In the genomic region with DNA sequence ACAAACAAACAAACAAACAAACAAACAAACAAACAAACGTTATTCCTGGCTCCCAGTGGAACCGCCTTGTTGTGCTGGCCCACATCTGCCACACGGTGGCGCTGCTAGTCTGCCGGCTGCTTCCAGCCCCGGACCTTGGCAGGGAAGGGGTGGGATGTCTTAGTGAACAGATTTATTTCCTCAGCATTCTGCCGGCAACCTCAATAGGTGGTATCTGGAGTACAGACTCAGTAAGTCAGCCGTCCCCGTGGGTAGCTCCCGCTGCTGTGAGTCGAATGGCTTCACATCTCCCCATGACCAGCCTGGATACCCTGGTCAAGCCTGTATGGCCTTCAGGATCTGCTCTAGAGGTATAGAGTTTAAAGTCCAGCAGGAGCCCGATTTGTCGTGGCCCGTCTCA, we compare ENCODE assay signal across 9 mouse cellular contexts. TPM values are rescaled to one million over a fixed set of nuclear protein-coding genes. Genes with fewer than 3 reads are reported as not detected.
DNase-seq lines count a peak whose midpoint lies in the region; ATAC-seq and TF ChIP-seq lines count a peak whose summit lies in the region.
"Had no signal": no experiment of that assay in that cellular context is flagged by ENCODE, and none has a peak within 500 bp of the region (broad histone marks: within the 10 kb centered on the region; RNA-seq: fewer than 3 reads in every experiment).

No protein-coding gene starts in this region.

- no peak overlapping the region for H3K9ac ChIP-seq in embryonic facial prominence, embryonic 11.5 days (replicated peaks; ENCODE audit: low read length)
- peak overlapping the region; percentile 16; the same call in 1 of the 2 replicates for H3K9ac ChIP-seq in heart, embryonic 12.5 days
- peak overlapping the region; percentile 9; the same call in 1 of the 2 replicates for H3K9ac ChIP-seq in kidney, embryonic 16.5 days (replicated peaks; ENCODE audit: low read length)
- no peak overlapping the region for H3K9ac ChIP-seq in liver, embryonic 12.5 days
- no peak overlapping the region for H3K9ac ChIP-seq in neural tube, embryonic 11.5 days (ENCODE audit: low read length)

- TF ChIP-seq CTCF in thymus, adult 2 months (IDR thresholded peaks at IDR 0.05; ENCODE audit: borderline replicate concordance, control insufficient read depth, extremely low read depth, insufficient read depth, low read length, poor library complexity) = peak; percentile 93

- no peaks in the 10 kb centered on the region; the same call in 1 of the 2 replicates for H3K4me1 ChIP-seq in embryonic facial prominence, embryonic 11.5 days (ENCODE audit: control insufficient read depth, insufficient read depth, low read length)
- H3K4me1 ChIP-seq in heart, embryonic 12.5 days (replicated peaks) = peaks cover 51% of the 10 kb centered on the region
- peaks cover 12% of the 10 kb centered on the region for H3K4me1 ChIP-seq in kidney, embryonic 16.5 days (ENCODE audit: insufficient read depth, low read length)
- H3K4me1 ChIP-seq in liver, embryonic 12.5 days = peaks cover 21% of the 10 kb centered on the region
- H3K4me1 ChIP-seq in neural tube, embryonic 11.5 days (ENCODE audit: control insufficient read depth, insufficient read depth, low read length) = peaks cover 6% of the 10 kb centered on the region
- H3K4me1 ChIP-seq in thymus, adult 2 months (replicated peaks; ENCODE audit: control insufficient read depth, insufficient read depth, low read length) = no peaks in the 10 kb centered on the region

- H3K9me3 ChIP-seq in embryonic facial prominence, embryonic 11.5 days (replicated peaks; ENCODE audit: control insufficient read depth, low read length) = no peaks in the 10 kb centered on the region
- H3K9me3 ChIP-seq in heart, embryonic 12.5 days (replicated peaks) = no peaks in the 10 kb centered on the region
- no peaks in the 10 kb centered on the region for H3K9me3 ChIP-seq in kidney, embryonic 16.5 days (ENCODE audit: low read length)
- no peaks in the 10 kb centered on the region for H3K9me3 ChIP-seq in liver, embryonic 12.5 days (replicated peaks)
- no peaks in the 10 kb centered on the region for H3K9me3 ChIP-seq in neural tube, embryonic 11.5 days (ENCODE audit: control insufficient read depth, low read length)

- no peak for TF ChIP-seq POLR2A in thymus, adult 2 months (IDR thresholded peaks at IDR 0.05; ENCODE audit: control insufficient read depth, extremely low read depth, insufficient read depth, low read length, poor library complexity)

- H3K4me3 ChIP-seq in embryonic facial prominence, embryonic 11.5 days (ENCODE audit: low read depth, low read length) = no peak overlapping the region
- H3K4me3 ChIP-seq in heart, embryonic 12.5 days = peak overlapping the region; percentile 4; the same call in 1 of the 2 replicates
- peak overlapping the region; percentile 32 for H3K4me3 ChIP-seq in kidney, embryonic 16.5 days (ENCODE audit: low read length)
- H3K4me3 ChIP-seq in liver, embryonic 12.5 days = no peak overlapping the region
- H3K4me3 ChIP-seq in neural tube, embryonic 11.5 days (ENCODE audit: low read depth, low read length) = no peak overlapping the region
- H3K4me3 ChIP-seq in thymus, adult 2 months (ENCODE audit: control insufficient read depth, insufficient read depth, low read length) = no peak overlapping the region
- H3K4me3 ChIP-seq: erythroblast, embryonic 14.5 days had no signal

- no peak overlapping the region for H3K27ac ChIP-seq in embryonic facial prominence, embryonic 11.5 days (replicated peaks; ENCODE audit: low read depth, low read length)
- H3K27ac ChIP-seq in heart, embryonic 12.5 days (ENCODE audit: poor library complexity, severe bottlenecking) = no peak overlapping the region
- H3K27ac ChIP-seq in kidney, embryonic 16.5 days (ENCODE audit: low read length) = no peak overlapping the region
- no peak overlapping the region for H3K27ac ChIP-seq in liver, embryonic 12.5 days
- no peak overlapping the region for H3K27ac ChIP-seq in neural tube, embryonic 11.5 days (ENCODE audit: low read depth, low read length)
- no peak overlapping the region for H3K27ac ChIP-seq in thymus, adult 2 months (ENCODE audit: control insufficient read depth, insufficient read depth, low read length)

- peak; percentile 46 for DNase-seq in 416B (ENCODE audit: low read depth)
- peak; percentile 71 to 80 for DNase-seq in adrenal gland, postnatal 36 days
- peak; percentile 86 for DNase-seq in embryonic facial prominence, embryonic 11.5 days (ENCODE audit: low spot score)
- peak; percentile 80 for DNase-seq in neural tube, embryonic 11.5 days (ENCODE audit: low spot score)
- peak; percentile 46 for DNase-seq in thymus, adult 2 months

- 10% methylated on average over 14 of the region's 14 CpGs for WGBS in embryonic facial prominence, embryonic 11.5 days
- 10% methylated on average over 14 of the region's 14 CpGs for WGBS in heart, embryonic 12.5 days
- 4% methylated on average over 14 of the region's 14 CpGs for WGBS in kidney, embryonic 16.5 days
- 9% methylated on average over 14 of the region's 14 CpGs for WGBS in liver, embryonic 12.5 days (ENCODE audit: insufficient replicate concordance)
- WGBS in neural tube, embryonic 11.5 days = 9% methylated on average over 14 of the region's 14 CpGs
- WGBS in thymus, adult 2 months = 16% methylated on average over 14 of the region's 14 CpGs

- no peaks in the 10 kb centered on the region for H3K36me3 ChIP-seq in embryonic facial prominence, embryonic 11.5 days (replicated peaks; ENCODE audit: control insufficient read depth, insufficient read depth, low read depth, low read length)
- H3K36me3 ChIP-seq in heart, embryonic 12.5 days = no peaks in the 10 kb centered on the region
- H3K36me3 ChIP-seq in kidney, embryonic 16.5 days (ENCODE audit: insufficient read depth, low read length) = no peaks in the 10 kb centered on the region
- no peaks in the 10 kb centered on the region for H3K36me3 ChIP-seq in liver, embryonic 12.5 days
- H3K36me3 ChIP-seq in neural tube, embryonic 11.5 days (ENCODE audit: control insufficient read depth, insufficient read depth, low read length) = no peaks in the 10 kb centered on the region
- no peaks in the 10 kb centered on the region for H3K36me3 ChIP-seq in thymus, adult 2 months (ENCODE audit: control insufficient read depth, insufficient read depth, low read length)

- H3K27me3 ChIP-seq in embryonic facial prominence, embryonic 11.5 days (ENCODE audit: control insufficient read depth, insufficient read depth, low read length) = no peaks in the 10 kb centered on the region
- no peaks in the 10 kb centered on the region for H3K27me3 ChIP-seq in heart, embryonic 12.5 days (replicated peaks)
- no peaks in the 10 kb centered on the region for H3K27me3 ChIP-seq in kidney, embryonic 16.5 days (ENCODE audit: insufficient read depth, low read length)
- H3K27me3 ChIP-seq in liver, embryonic 12.5 days (replicated peaks) = peaks cover 14% of the 10 kb centered on the region
- no peaks in the 10 kb centered on the region for H3K27me3 ChIP-seq in neural tube, embryonic 11.5 days (ENCODE audit: control insufficient read depth, insufficient read depth, low read length)
- no peaks in the 10 kb centered on the region for H3K27me3 ChIP-seq in thymus, adult 2 months (ENCODE audit: control insufficient read depth, insufficient read depth, low read length)

- peak; percentile 59; the same call in 1 of the 2 replicates for ATAC-seq in embryonic facial prominence, embryonic 11.5 days (replicated peaks; ENCODE audit: insufficient number of reproducible peaks, low FRiP score, low TSS enrichment, low read depth)
- ATAC-seq in heart, embryonic 12.5 days (ENCODE audit: insufficient number of reproducible peaks, low FRiP score) = peak; percentile 22; the same call in 1 of the 2 replicates
- peak; percentile 72 for ATAC-seq in kidney, embryonic 16.5 days (ENCODE audit: low FRiP score, low TSS enrichment)
- ATAC-seq in liver, embryonic 12.5 days = no peak
- peak; percentile 70 for ATAC-seq in neural tube, embryonic 11.5 days (ENCODE audit: insufficient read depth, low FRiP score, low TSS enrichment)

- H3K4me2 ChIP-seq in embryonic facial prominence, embryonic 11.5 days (ENCODE audit: low read depth, low read length) = peak overlapping the region; percentile 30; the same call in 1 of the 2 replicates
- H3K4me2 ChIP-seq in heart, embryonic 12.5 days = peak overlapping the region; percentile 60
- H3K4me2 ChIP-seq in kidney, embryonic 16.5 days (replicated peaks; ENCODE audit: low read depth, low read length) = peak overlapping the region; percentile 54
- peak overlapping the region; percentile 31 for H3K4me2 ChIP-seq in liver, embryonic 12.5 days
- peak overlapping the region; percentile 30 for H3K4me2 ChIP-seq in neural tube, embryonic 11.5 days (ENCODE audit: low read depth)

RNA-seq across cellular contexts. Expression of a gene that starts 13.3 kb away (rescaled TPM):
- 100 to 1,000 TPM in 1 of 2 experiments, 10 to 100 TPM in 1; 65.0 to 103 TPM for total RNA-seq in adrenal gland, postnatal 36 days (2021)
- 47.8 and 49.5 TPM in 2 replicates for polyA plus RNA-seq in embryonic facial prominence, embryonic 11.5 days (2014; fragmentation: Nextera tagmentation; extraction: Ambion mirVana)
- 55.6 and 62.5 TPM in 2 replicates for polyA plus RNA-seq in heart, embryonic 12.5 days (2016; fragmentation: Nextera tagmentation; extraction: Ambion mirVana)
- 26.3 and 28.5 TPM in 2 replicates for polyA plus RNA-seq in kidney, embryonic 16.5 days (2015; fragmentation: Nextera tagmentation; extraction: Ambion mirVana)
- polyA plus RNA-seq in liver, embryonic 12.5 days (2016; fragmentation: Nextera tagmentation; extraction: Ambion mirVana) = 8.6 and 13.1 TPM in 2 replicates
- 54.4 and 61.2 TPM in 2 replicates for polyA plus RNA-seq in neural tube, embryonic 11.5 days (2014; fragmentation: Nextera tagmentation; extraction: Ambion mirVana)
- 36.2 and 38.8 TPM in 2 replicates for polyA plus RNA-seq in thymus, adult 2 months (2012; rRNA removed)

Comparison
In these comparisons a context has a peak if more than half of its experiments do, and no peak if none do; other contexts are left out.
1. H3K4me3 ChIP-seq: peak in heart, embryonic 12.5 days (single experiment) and kidney, embryonic 16.5 days (single experiment); none in embryonic facial prominence, embryonic 11.5 days (single experiment), liver, embryonic 12.5 days (single experiment), neural tube, embryonic 11.5 days (single experiment) and thymus, adult 2 months (single experiment).
2. H3K9ac ChIP-seq: peak in heart, embryonic 12.5 days (single experiment) and kidney, embryonic 16.5 days (single experiment); none in embryonic facial prominence, embryonic 11.5 days (single experiment), liver, embryonic 12.5 days (single experiment) and neural tube, embryonic 11.5 days (single experiment).
3. Peak in every context shown above with its lines, with median percentiles within 50 percentile points of each other: DNase-seq and H3K4me2 ChIP-seq.